Comparison of ENCODE assay signal across 10 mouse cellular contexts in the genomic region with DNA sequence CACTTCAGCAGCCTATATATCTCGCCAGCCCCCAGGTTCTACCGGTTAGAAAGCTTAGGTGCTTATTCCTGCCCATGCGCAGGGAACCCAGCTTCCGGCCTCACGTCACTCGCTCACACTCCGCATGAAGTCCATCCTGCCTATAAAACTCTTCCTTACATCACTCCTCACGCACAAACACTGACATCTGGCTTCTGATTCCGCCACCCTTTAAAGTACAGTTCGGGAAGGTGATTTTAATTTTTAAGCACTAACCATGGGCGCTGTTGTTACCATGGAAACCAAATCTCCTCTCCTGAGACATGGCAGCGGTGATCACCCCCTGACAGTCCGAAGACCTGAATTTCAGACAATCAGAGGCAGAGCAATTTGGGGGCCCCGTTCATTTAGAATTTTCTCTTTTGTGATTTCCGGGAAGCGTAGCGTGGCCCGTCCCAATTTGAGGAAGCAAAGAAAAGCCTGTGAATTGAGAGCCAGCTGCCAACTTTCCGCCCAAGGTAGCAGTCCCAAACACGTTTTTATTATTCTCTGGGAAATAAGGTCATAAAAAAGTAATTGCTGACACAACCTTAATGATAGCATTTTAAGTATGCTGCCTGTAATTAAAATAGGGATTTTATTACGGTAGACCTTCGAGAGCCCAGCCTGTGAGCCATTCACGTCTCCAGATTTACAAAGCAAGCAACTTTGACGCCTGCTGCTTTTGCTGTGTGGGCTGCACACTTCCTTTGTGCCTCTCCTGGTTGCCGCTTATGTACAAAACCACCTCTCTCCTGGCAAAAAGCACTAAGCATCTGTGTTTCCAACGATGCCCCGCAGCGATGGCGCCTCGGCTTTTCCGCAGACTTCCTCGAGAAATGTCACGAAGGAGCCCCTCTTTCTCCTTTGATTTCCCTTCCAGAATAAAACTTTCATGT.
DNase-seq lines count a peak whose midpoint lies in the region; TF ChIP-seq lines count a peak whose summit lies in the region.
"Had no signal": no experiment of that assay in that cellular context is flagged by ENCODE, and none has a peak within 500 bp of the region (broad histone marks: within the 10 kb centered on the region; RNA-seq: fewer than 3 reads in every experiment).

No protein-coding gene starts in this region.

- TF ChIP-seq CTCF in gastrocnemius, adult 2 months (IDR thresholded peaks at IDR 0.05) = no peak
- TF ChIP-seq CTCF in heart, adult 2 months (IDR thresholded peaks at IDR 0.05) = no peak

- no peaks in the 10 kb centered on the region for H3K79me2 ChIP-seq in heart, adult 2 months (replicated peaks; ENCODE audit: control insufficient read depth, insufficient read depth, low read length)

- H3K4me3 ChIP-seq in limb, embryonic 10.5 days = 0 out of 2 replicates have a peak overlapping the region, but pooled peaks have one; percentile 4
- no peak overlapping the region for H3K4me3 ChIP-seq in gastrocnemius, adult 2 months
- no peak overlapping the region for H3K4me3 ChIP-seq in heart, adult 2 months
- H3K4me3 ChIP-seq: erythroblast, embryonic 14.5 days; heart, embryonic 10.5 days; lung, embryonic 15.5 days had no signal

- 80% methylated on average over 33 of the region's 33 CpGs for WGBS in limb, embryonic 10.5 days
- WGBS in heart, adult 2 months = 91% methylated on average over 33 of the region's 33 CpGs

- no peak for TF ChIP-seq POLR2A in heart, adult 2 months (IDR thresholded peaks at IDR 0.05; ENCODE audit: insufficient read depth, low read depth, low read length)

- H3K9me3 ChIP-seq in limb, embryonic 10.5 days (replicated peaks) = no peaks in the 10 kb centered on the region
- H3K9me3 ChIP-seq: heart, embryonic 10.5 days; lung, embryonic 15.5 days had no signal

- peak; percentile 13 to 17 for DNase-seq in left cerebral cortex, adult 18-20 months (ENCODE audit: low spot score in 2 of 2)
- DNase-seq in left cerebral cortex, adult 11 months (ENCODE audit: low spot score) = no peak
- DNase-seq in forelimb bud, embryonic 11.5 days (ENCODE audit: low read depth, low spot score) = peak; percentile 67
- peak; percentile 41 for DNase-seq in limb, embryonic 10.5 days (ENCODE audit: low spot score)
- peak; percentile 46 to 49 for DNase-seq in right cerebral cortex, adult 2 months (ENCODE audit: low spot score in 2 of 2)
- no peak for DNase-seq in gastrocnemius, adult 2 months
- DNase-seq in heart, adult 2 months = no peak

- intact Hi-C loops in gastrocnemius, adult 2 months (cut with DNase I) = no loop called here
- intact Hi-C loops in heart, adult 2 months (cut with DNase I) = no loop called here

- no peaks in the 10 kb centered on the region for H3K36me3 ChIP-seq in limb, embryonic 10.5 days
- no peaks in the 10 kb centered on the region for H3K36me3 ChIP-seq in heart, adult 2 months (ENCODE audit: control insufficient read depth, insufficient read depth, low read length)
- H3K36me3 ChIP-seq: heart, embryonic 10.5 days; lung, embryonic 15.5 days had no signal

- H3K4me1 ChIP-seq in limb, embryonic 10.5 days = peaks cover 41% of the 10 kb centered on the region
- H3K4me1 ChIP-seq in heart, adult 2 months (ENCODE audit: control insufficient read depth, insufficient read depth, low read length) = no peaks in the 10 kb centered on the region
- H3K4me1 ChIP-seq: lung, embryonic 15.5 days had no signal

- no peaks in the 10 kb centered on the region for H3K27me3 ChIP-seq in limb, embryonic 10.5 days (ENCODE audit: low read depth, poor library complexity, severe bottlenecking)
- H3K27me3 ChIP-seq in heart, adult 2 months (ENCODE audit: control insufficient read depth, insufficient read depth, low read length) = no peaks in the 10 kb centered on the region
- H3K27me3 ChIP-seq: lung, embryonic 15.5 days had no signal

- no peak for TF ChIP-seq EP300 in heart, adult 2 months (IDR thresholded peaks at IDR 0.05; ENCODE audit: insufficient read depth, low read depth, low read length)

- no peak overlapping the region for H3K9ac ChIP-seq in heart, adult 2 months (ENCODE audit: low read depth, low read length)
- H3K9ac ChIP-seq: lung, embryonic 15.5 days had no signal

- peak overlapping the region; percentile 82 for H3K27ac ChIP-seq in limb, embryonic 10.5 days
- no peak overlapping the region for H3K27ac ChIP-seq in gastrocnemius, adult 2 months
- H3K27ac ChIP-seq in heart, adult 2 months = no peak overlapping the region
- H3K27ac ChIP-seq: heart, embryonic 10.5 days; lung, embryonic 15.5 days had no signal

Comparison
In these comparisons a context has a peak if more than half of its experiments do, and no peak if none do; other contexts are left out.
1. DNase-seq: peak in left cerebral cortex, adult 18-20 months (2 of 2), forelimb bud, embryonic 11.5 days (single experiment), limb, embryonic 10.5 days (single experiment) and right cerebral cortex, adult 2 months (2 of 2); none in left cerebral cortex, adult 11 months (single experiment), gastrocnemius, adult 2 months (single experiment) and heart, adult 2 months (0 of 2).